Mouse (Mus musculus) kidney, adult 11 months (tissue): ENCODE data around the gene Gas2l3.

Source experiments
- DNase-seq: peaks from one replicate; pipeline ENCODE4 v3.0.0; 2022

The Gas2l3 gene

GRCm38 (mm10) chr10:89443623-89444151 is at the start of gene Gas2l3:
TSS of gene Gas2l3 (minus strand) at chr10:89443967.
- DNase-seq, result peak; percentile 79

GRCm38 (mm10) chr10:89491321-89491720 is 47.6 kb upstream of the Gas2l3 start:
- DNase-seq, result no peak

- no peak for DNase-seq
These were observed 46.5 kb upstream of the Gas2l3 start for GRCm38 (mm10) chr10:89490250-89490649.

GRCm38 (mm10) chr10:89489459-89489858 is 45.7 kb upstream of the Gas2l3 start:
- no peak for DNase-seq

- no peak for DNase-seq
These were observed 43.4 kb upstream of the Gas2l3 start for GRCm38 (mm10) chr10:89486995-89487742.

- DNase-seq, result no peak
These were observed 41.1 kb upstream of the Gas2l3 start for GRCm38 (mm10) chr10:89484907-89485306.

- DNase-seq, result no peak
These were observed 40.2 kb upstream of the Gas2l3 start for GRCm38 (mm10) chr10:89483812-89484602.

- no peak for DNase-seq
These were observed 39.3 kb upstream of the Gas2l3 start for GRCm38 (mm10) chr10:89483113-89483512.

GRCm38 (mm10) chr10:89482142-89482681 is 38.4 kb upstream of the Gas2l3 start:
- DNase-seq, result no peak

- DNase-seq, result no peak
These were observed 37.9 kb upstream of the Gas2l3 start for GRCm38 (mm10) chr10:89481638-89482037.

- no peak for DNase-seq
These were observed 35.0 kb upstream of the Gas2l3 start for GRCm38 (mm10) chr10:89478766-89479165.

GRCm38 (mm10) chr10:89470596-89471353 is 27.0 kb upstream of the Gas2l3 start:
- DNase-seq, result peak; percentile 64

- no peak for DNase-seq
These were observed 21.1 kb upstream of the Gas2l3 start for GRCm38 (mm10) chr10:89464760-89465405.

- no peak for DNase-seq
These were observed 19.1 kb upstream of the Gas2l3 start for GRCm38 (mm10) chr10:89462890-89463289.

- DNase-seq, result peak; percentile 56
These were observed 18.2 kb upstream of the Gas2l3 start for GRCm38 (mm10) chr10:89461856-89462507.

GRCm38 (mm10) chr10:89460972-89461371 is 17.2 kb upstream of the Gas2l3 start:
- no peak for DNase-seq

- peak; percentile 43 for DNase-seq
These were observed 15.0 kb upstream of the Gas2l3 start for GRCm38 (mm10) chr10:89458770-89459169.

GRCm38 (mm10) chr10:89453794-89454193 is 10.0 kb upstream of the Gas2l3 start:
- DNase-seq, result no peak

GRCm38 (mm10) chr10:89453068-89453641 is 9.4 kb upstream of the Gas2l3 start:
- no peak for DNase-seq

GRCm38 (mm10) chr10:89450411-89450810 is 6.6 kb upstream of the Gas2l3 start:
- DNase-seq, result no peak

- no peak for DNase-seq
These were observed 614 bp upstream of the Gas2l3 start for GRCm38 (mm10) chr10:89444381-89444780.
